ENCODE assay signal across 35 mouse cellular contexts in genomic region chr6:30062544-30062943, GRCm38 (mm10).
"Had no signal": no experiment of that assay in that cellular context is flagged by ENCODE, and none has a peak within 500 bp of the region (broad histone marks: within the 10 kb centered on the region; RNA-seq: fewer than 3 reads in every experiment).

No protein-coding gene starts in this region.

- ATAC-seq: hindbrain, embryonic 16.5 days; hindbrain, postnatal 0 days; inflammation-experienced regulatory T-cells, adult 6 months; intestine, embryonic 15.5 days; intestine, embryonic 16.5 days; intestine, postnatal 0 days had no signal

- DNase-seq: heart, postnatal 10 days; heart, postnatal 36 days; heart, postnatal 4 days; kidney, adult 11 months; kidney, adult 18-20 months; kidney, adult 2 months; kidney, adult 8-10 months; kidney, adult 9 months; kidney, postnatal 10 days; kidney, postnatal 14 days; kidney, postnatal 25 days; kidney, postnatal 36 days; kidney, postnatal 4 days; layer of hippocampus, adult 9-11 months; layer of hippocampus, postnatal 36 days had no signal

- H3K36me3 ChIP-seq: heart, embryonic 10.5 days; heart, embryonic 13.5 days; heart, embryonic 15.5 days; hindbrain, embryonic 12.5 days; hindbrain, embryonic 13.5 days; hindbrain, embryonic 15.5 days; intestine, embryonic 15.5 days; kidney, embryonic 15.5 days had no signal

- H3K4me3 ChIP-seq: heart, embryonic 10.5 days; heart, embryonic 12.5 days; heart, embryonic 13.5 days; heart, embryonic 15.5 days; hindbrain, embryonic 10.5 days; hindbrain, embryonic 12.5 days; hindbrain, embryonic 13.5 days; hindbrain, embryonic 15.5 days; intestine, embryonic 15.5 days; kidney, embryonic 15.5 days; layer of hippocampus, adult 2 months; left cerebral cortex, adult 2 months had no signal

- H3K9ac ChIP-seq: heart, embryonic 12.5 days; heart, embryonic 13.5 days; heart, embryonic 15.5 days; hindbrain, embryonic 12.5 days; hindbrain, embryonic 13.5 days; hindbrain, embryonic 14.5 days; hindbrain, embryonic 15.5 days; intestine, embryonic 15.5 days; kidney, embryonic 15.5 days had no signal

- H3K27me3 ChIP-seq: heart, embryonic 12.5 days; heart, embryonic 13.5 days; heart, embryonic 15.5 days; hindbrain, embryonic 12.5 days; hindbrain, embryonic 13.5 days; hindbrain, embryonic 15.5 days; intestine, embryonic 15.5 days; kidney, embryonic 15.5 days had no signal

- H3K4me1 ChIP-seq: heart, embryonic 10.5 days; heart, embryonic 12.5 days; hindbrain, embryonic 10.5 days; hindbrain, embryonic 12.5 days; hindbrain, embryonic 13.5 days; hindbrain, embryonic 15.5 days; intestine, embryonic 15.5 days; kidney, embryonic 15.5 days had no signal

- H3K9me3 ChIP-seq: heart, embryonic 10.5 days; heart, embryonic 12.5 days; heart, embryonic 13.5 days; heart, embryonic 15.5 days; hindbrain, embryonic 10.5 days; hindbrain, embryonic 12.5 days; hindbrain, embryonic 13.5 days; hindbrain, embryonic 15.5 days; intestine, embryonic 15.5 days; kidney, embryonic 15.5 days had no signal

- H3K4me2 ChIP-seq: heart, embryonic 11.5 days; heart, embryonic 12.5 days; heart, embryonic 13.5 days; heart, embryonic 15.5 days; hindbrain, embryonic 12.5 days; hindbrain, embryonic 13.5 days; hindbrain, embryonic 14.5 days; hindbrain, embryonic 15.5 days; intestine, embryonic 15.5 days; kidney, embryonic 15.5 days had no signal

- H3K27ac ChIP-seq: heart, embryonic 10.5 days; heart, embryonic 13.5 days; heart, embryonic 15.5 days; hindbrain, embryonic 10.5 days; hindbrain, embryonic 12.5 days; hindbrain, embryonic 13.5 days; hindbrain, embryonic 14.5 days; hindbrain, embryonic 15.5 days; hindbrain, postnatal 0 days; intestine, embryonic 15.5 days; kidney, embryonic 15.5 days; kidney, postnatal 0 days; layer of hippocampus, adult 2 months; left cerebral cortex, adult 2 months had no signal
